Mouse (Mus musculus) urinary bladder, postnatal 25 days (tissue): ENCODE results near the gene Cpm.

Source experiments
- DNase-seq: peaks from one replicate; pipeline ENCODE4 v3.0.0; 2022; ENCODE audit warnings: low spot score

Gene Cpm

GRCm38 (mm10) chr10:117649292-117650041 is 20.2 kb downstream of the Cpm start:
- DNase-seq = no peak

GRCm38 (mm10) chr10:117650042-117650655 is 20.8 kb downstream of the Cpm start:
- DNase-seq = no peak

GRCm38 (mm10) chr10:117650725-117651124 is 21.4 kb downstream of the Cpm start:
- no peak for DNase-seq

- no peak for DNase-seq
These were observed 22.5 kb downstream of the Cpm start for GRCm38 (mm10) chr10:117651587-117652377.

- DNase-seq = no peak
These were observed 23.1 kb downstream of the Cpm start for GRCm38 (mm10) chr10:117652378-117652774.

GRCm38 (mm10) chr10:117652930-117653778 is 23.9 kb downstream of the Cpm start:
- DNase-seq = no peak

GRCm38 (mm10) chr10:117653779-117654173 is 24.5 kb downstream of the Cpm start:
- DNase-seq = no peak

GRCm38 (mm10) chr10:117654576-117655123 is 25.4 kb downstream of the Cpm start:
- no peak for DNase-seq

- no peak for DNase-seq
These were observed 26.2 kb downstream of the Cpm start for GRCm38 (mm10) chr10:117655460-117655859.

GRCm38 (mm10) chr10:117655908-117656661 is 26.8 kb downstream of the Cpm start:
- no peak for DNase-seq

- DNase-seq = no peak
These were observed 27.3 kb downstream of the Cpm start for GRCm38 (mm10) chr10:117656662-117656962.

GRCm38 (mm10) chr10:117656985-117657658 is 27.8 kb downstream of the Cpm start:
- DNase-seq = no peak

- no peak for DNase-seq
These were observed 28.5 kb downstream of the Cpm start for GRCm38 (mm10) chr10:117657659-117658306.

GRCm38 (mm10) chr10:117658522-117659429 is 29.5 kb downstream of the Cpm start:
- DNase-seq = no peak

GRCm38 (mm10) chr10:117659430-117659813 is 30.1 kb downstream of the Cpm start:
- DNase-seq = no peak

- DNase-seq = no peak
These were observed 30.5 kb downstream of the Cpm start for GRCm38 (mm10) chr10:117659819-117660218.

GRCm38 (mm10) chr10:117662316-117663055 is 33.2 kb downstream of the Cpm start:
- no peak for DNase-seq
